Mouse (Mus musculus): Measurements from ENCODE around the gene Pik3cb. TPM values are rescaled to one million over a fixed set of nuclear protein-coding genes. Genes with fewer than 3 reads are reported as not detected.

Gene Pik3cb
- polyA plus RNA-seq, 1 experiment from 2014 or later: 2.5 TPM

- Histone ChIP-seq H3K4me3 (ENCODE audit: low read depth, low read length) (no peak overlapping the region), H3K9ac (ENCODE audit: low read depth, low read length) (no peak overlapping the region), H3K36me3 (ENCODE audit: control insufficient read depth, insufficient read depth, low read length) (no peaks in the 10 kb centered on the region), H3K4me1 (ENCODE audit: control insufficient read depth, insufficient read depth, low read length) (no peaks in the 10 kb centered on the region), H3K4me2 (no peak overlapping the region), H3K9me3 (replicated peaks; ENCODE audit: control insufficient read depth, low read length) (no peaks in the 10 kb centered on the region), H3K27me3 (ENCODE audit: control insufficient read depth, insufficient read depth, low read length) (no peaks in the 10 kb centered on the region), H3K27ac (ENCODE audit: low read depth, low read length) (no peak overlapping the region)
- ATAC-seq (replicated peaks; ENCODE audit: insufficient number of reproducible peaks, low FRiP score, low TSS enrichment): no peak
- 84% methylated on average over 12 of the region's 12 CpGs for WGBS (ENCODE audit: insufficient replicate concordance)
These were observed 28.0 kb downstream of the Pik3cb start for GRCm38 (mm10) chr9:99112409-99112808.

DNA sequence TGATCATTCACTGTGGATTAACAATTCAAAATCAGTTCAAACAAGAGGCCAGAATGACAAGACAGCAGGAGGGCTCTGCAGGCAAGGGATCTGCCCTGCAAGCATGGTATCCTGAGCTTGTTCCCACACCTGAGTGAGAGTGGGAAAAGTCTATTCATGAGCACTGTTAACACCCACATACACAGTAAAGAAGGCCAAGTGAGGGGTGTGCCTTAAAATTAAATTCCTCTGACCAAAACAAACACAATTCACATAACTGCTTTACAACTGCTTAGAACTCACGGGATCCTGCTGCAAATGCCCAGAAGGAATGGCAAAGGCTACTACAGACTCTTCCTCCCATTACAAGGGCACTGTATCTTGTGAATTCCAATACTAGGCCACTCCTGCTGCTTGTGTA is 29.3 kb downstream of the Pik3cb start:
- no peaks in the 10 kb centered on the region for H3K9me3 ChIP-seq (replicated peaks; ENCODE audit: control insufficient read depth, low read length)
- no peak overlapping the region for H3K9ac ChIP-seq (ENCODE audit: low read depth, low read length)
- no peak overlapping the region for H3K4me3 ChIP-seq (ENCODE audit: low read depth, low read length)
- WGBS (ENCODE audit: insufficient replicate concordance): 82% methylated on average over 1 of the region's 1 CpGs
- ATAC-seq (replicated peaks; ENCODE audit: insufficient number of reproducible peaks, low FRiP score, low TSS enrichment): no peak
- H3K27me3 ChIP-seq (ENCODE audit: control insufficient read depth, insufficient read depth, low read length): no peaks in the 10 kb centered on the region
- H3K4me2 ChIP-seq: no peak overlapping the region
- no peaks in the 10 kb centered on the region for H3K36me3 ChIP-seq (ENCODE audit: control insufficient read depth, insufficient read depth, low read length)
- no peaks in the 10 kb centered on the region for H3K4me1 ChIP-seq (ENCODE audit: control insufficient read depth, insufficient read depth, low read length)
- H3K27ac ChIP-seq (ENCODE audit: low read depth, low read length): no peak overlapping the region

- WGBS (ENCODE audit: insufficient replicate concordance): 46% methylated on average over 5 of the region's 5 CpGs
- ATAC-seq (replicated peaks; ENCODE audit: insufficient number of reproducible peaks, low FRiP score, low TSS enrichment): no peak
These were observed 30.2 kb downstream of the Pik3cb start for GRCm38 (mm10) chr9:99110213-99110612.

DNA sequence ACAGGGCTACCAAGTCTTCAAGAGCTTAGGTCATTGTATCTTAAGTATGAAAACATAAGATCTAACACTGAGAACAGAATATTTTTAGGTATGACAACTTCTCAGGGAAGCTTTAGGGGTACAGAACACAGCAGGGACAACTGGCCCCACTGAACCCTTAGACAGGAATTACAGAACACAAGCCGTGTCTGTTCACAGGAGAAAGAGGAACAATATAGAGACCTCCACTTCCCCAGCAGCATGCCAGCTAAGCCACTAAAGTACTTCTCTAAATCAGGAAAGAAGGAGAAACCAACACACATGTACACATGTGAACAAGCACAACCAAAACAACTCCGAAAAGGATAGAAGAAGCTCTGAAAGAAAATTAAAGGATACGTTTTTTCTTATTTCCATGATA is 30.8 kb downstream of the Pik3cb start:
- Histone ChIP-seq H3K4me1 (ENCODE audit: control insufficient read depth, insufficient read depth, low read length) (no peaks in the 10 kb centered on the region), H3K4me3 (ENCODE audit: low read depth, low read length) (no peak overlapping the region), H3K4me2 (no peak overlapping the region), H3K27ac (ENCODE audit: low read depth, low read length) (no peak overlapping the region), H3K9ac (ENCODE audit: low read depth, low read length) (no peak overlapping the region), H3K9me3 (replicated peaks; ENCODE audit: control insufficient read depth, low read length) (no peaks in the 10 kb centered on the region), H3K27me3 (ENCODE audit: control insufficient read depth, insufficient read depth, low read length) (no peaks in the 10 kb centered on the region), H3K36me3 (ENCODE audit: control insufficient read depth, insufficient read depth, low read length) (peaks cover 3% of the 10 kb centered on the region; the same call in 1 of the 2 replicates)
- WGBS (ENCODE audit: insufficient replicate concordance): 67% methylated on average over 3 of the region's 3 CpGs
- ATAC-seq (replicated peaks; ENCODE audit: insufficient number of reproducible peaks, low FRiP score, low TSS enrichment): no peak

More at GRCm38 (mm10) chr9:99110213-99110612, 30.2 kb downstream of the Pik3cb start:
- H3K36me3 ChIP-seq (ENCODE audit: control insufficient read depth, insufficient read depth, low read length): peaks cover 2% of the 10 kb centered on the region; the same call in 1 of the 2 replicates
- H3K27me3 ChIP-seq (ENCODE audit: control insufficient read depth, insufficient read depth, low read length): no peaks in the 10 kb centered on the region
- H3K4me3 ChIP-seq (ENCODE audit: low read depth, low read length): no peak overlapping the region
- no peak overlapping the region for H3K4me2 ChIP-seq
- no peak overlapping the region for H3K9ac ChIP-seq (ENCODE audit: low read depth, low read length)
- no peaks in the 10 kb centered on the region for H3K9me3 ChIP-seq (replicated peaks; ENCODE audit: control insufficient read depth, low read length)
- H3K27ac ChIP-seq (ENCODE audit: low read depth, low read length): no peak overlapping the region
- no peaks in the 10 kb centered on the region for H3K4me1 ChIP-seq (ENCODE audit: control insufficient read depth, insufficient read depth, low read length)

DNA sequence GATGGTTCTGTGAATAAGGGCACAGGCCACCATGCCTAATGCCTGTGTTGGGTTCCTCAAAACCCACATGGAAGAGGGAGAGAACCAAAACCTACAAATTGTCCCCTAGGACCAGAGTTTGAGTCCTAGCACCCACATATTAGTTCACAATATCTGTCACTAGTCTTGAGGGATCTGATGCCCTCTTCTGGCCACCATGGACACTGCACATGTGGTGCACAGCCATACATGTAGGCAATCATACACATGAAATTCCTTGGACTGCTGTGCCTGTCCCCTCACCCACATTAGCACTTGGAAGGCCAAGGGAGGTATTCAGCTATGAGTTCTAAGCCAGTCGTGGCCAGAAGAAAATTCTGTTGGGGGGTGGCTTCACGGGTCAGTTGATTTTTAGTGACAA is 36.0 kb downstream of the Pik3cb start:
- Histone ChIP-seq H3K36me3 (ENCODE audit: control insufficient read depth, insufficient read depth, low read length) (peaks cover 5% of the 10 kb centered on the region; the same call in 1 of the 2 replicates), H3K27me3 (ENCODE audit: control insufficient read depth, insufficient read depth, low read length) (no peaks in the 10 kb centered on the region), H3K27ac (ENCODE audit: low read depth, low read length) (no peak overlapping the region), H3K9ac (ENCODE audit: low read depth, low read length) (no peak overlapping the region), H3K9me3 (replicated peaks; ENCODE audit: control insufficient read depth, low read length) (no peaks in the 10 kb centered on the region), H3K4me2 (no peak overlapping the region), H3K4me1 (ENCODE audit: control insufficient read depth, insufficient read depth, low read length) (no peaks in the 10 kb centered on the region), H3K4me3 (ENCODE audit: low read depth, low read length) (no peak overlapping the region)
- 77% methylated on average over 2 of the region's 2 CpGs for WGBS (ENCODE audit: insufficient replicate concordance)
- no peak for ATAC-seq (replicated peaks; ENCODE audit: insufficient number of reproducible peaks, low FRiP score, low TSS enrichment)

DNA sequence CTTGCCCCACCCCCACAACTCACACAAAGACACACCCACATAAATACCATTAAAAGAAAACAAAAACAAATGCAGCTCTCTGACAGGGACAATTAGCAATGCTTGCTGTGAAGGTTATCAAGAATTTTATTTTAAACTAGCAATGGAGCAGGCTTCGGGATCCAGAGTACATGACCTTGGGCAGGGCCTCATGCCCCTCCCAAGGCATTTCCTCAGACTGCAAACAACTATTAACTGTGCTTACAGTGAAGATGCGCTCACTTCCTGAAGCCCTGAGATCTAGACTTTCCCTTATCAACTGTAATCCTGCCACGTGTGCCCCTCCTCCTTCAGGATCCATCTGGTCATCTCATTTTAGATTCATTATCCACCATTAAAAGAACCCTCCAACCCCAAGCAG is 36.6 kb downstream of the Pik3cb start:
- no peak overlapping the region for H3K4me3 ChIP-seq (ENCODE audit: low read depth, low read length)
- H3K9ac ChIP-seq (ENCODE audit: low read depth, low read length): no peak overlapping the region
- peaks cover 3% of the 10 kb centered on the region for H3K4me1 ChIP-seq (ENCODE audit: control insufficient read depth, insufficient read depth, low read length)
- no peaks in the 10 kb centered on the region for H3K9me3 ChIP-seq (replicated peaks; ENCODE audit: control insufficient read depth, low read length)
- no peak overlapping the region for H3K27ac ChIP-seq (ENCODE audit: low read depth, low read length)
- H3K27me3 ChIP-seq (ENCODE audit: control insufficient read depth, insufficient read depth, low read length): no peaks in the 10 kb centered on the region
- no peak overlapping the region for H3K4me2 ChIP-seq
- 75% methylated on average over 3 of the region's 3 CpGs for WGBS (ENCODE audit: insufficient replicate concordance)
- no peak for ATAC-seq (replicated peaks; ENCODE audit: insufficient number of reproducible peaks, low FRiP score, low TSS enrichment)
- H3K36me3 ChIP-seq (ENCODE audit: control insufficient read depth, insufficient read depth, low read length): peaks cover 5% of the 10 kb centered on the region; the same call in 1 of the 2 replicates

GRCm38 (mm10) chr9:99098482-99099129 is 41.8 kb downstream of the Pik3cb start:
- Histone ChIP-seq H3K27me3 (ENCODE audit: control insufficient read depth, insufficient read depth, low read length) (no peaks in the 10 kb centered on the region), H3K36me3 (ENCODE audit: control insufficient read depth, insufficient read depth, low read length) (no peaks in the 10 kb centered on the region), H3K4me3 (ENCODE audit: low read depth, low read length) (no peak overlapping the region), H3K4me2 (0 out of 2 replicates have a peak overlapping the region, but pooled peaks have one; percentile 25), H3K9me3 (replicated peaks; ENCODE audit: control insufficient read depth, low read length) (no peaks in the 10 kb centered on the region), H3K27ac (ENCODE audit: low read depth, low read length) (peak overlapping the region; percentile 55; the same call in 1 of the 2 replicates), H3K4me1 (ENCODE audit: control insufficient read depth, insufficient read depth, low read length) (peaks cover 10% of the 10 kb centered on the region), H3K9ac (ENCODE audit: low read depth, low read length) (no peak overlapping the region)
- no peak for ATAC-seq (replicated peaks; ENCODE audit: insufficient number of reproducible peaks, low FRiP score, low TSS enrichment)
- 12% methylated on average over 11 of the region's 11 CpGs for WGBS (ENCODE audit: insufficient replicate concordance)

DNA sequence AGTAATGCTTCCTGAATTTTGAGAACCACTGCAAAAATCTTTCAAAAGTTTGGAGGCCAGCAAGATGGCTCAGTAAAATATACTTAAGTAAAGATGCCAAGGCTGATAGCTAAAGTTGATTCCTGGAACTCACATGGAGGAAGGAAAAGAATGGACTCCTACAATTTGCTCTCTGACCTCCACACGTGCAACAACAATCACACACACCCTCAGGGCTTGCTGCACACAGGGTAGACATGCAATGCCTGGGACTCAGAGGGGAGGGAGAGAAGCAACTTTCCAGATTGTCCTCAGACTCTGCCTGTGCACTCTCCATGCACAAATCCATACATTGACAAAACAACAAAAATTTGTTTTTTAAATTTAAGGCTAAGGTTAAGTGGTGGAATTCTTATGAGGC is 42.8 kb downstream of the Pik3cb start:
- H3K36me3 ChIP-seq (ENCODE audit: control insufficient read depth, insufficient read depth, low read length): no peaks in the 10 kb centered on the region
- H3K27me3 ChIP-seq (ENCODE audit: control insufficient read depth, insufficient read depth, low read length): no peaks in the 10 kb centered on the region
- no peak overlapping the region for H3K4me3 ChIP-seq (ENCODE audit: low read depth, low read length)
- no peak overlapping the region for H3K27ac ChIP-seq (ENCODE audit: low read depth, low read length)
- H3K4me2 ChIP-seq: no peak overlapping the region
- no peak overlapping the region for H3K9ac ChIP-seq (ENCODE audit: low read depth, low read length)
- WGBS (ENCODE audit: insufficient replicate concordance): 59% methylated on average over 1 of the region's 1 CpGs
- peaks cover 10% of the 10 kb centered on the region for H3K4me1 ChIP-seq (ENCODE audit: control insufficient read depth, insufficient read depth, low read length)
- no peaks in the 10 kb centered on the region for H3K9me3 ChIP-seq (replicated peaks; ENCODE audit: control insufficient read depth, low read length)
- no peak for ATAC-seq (replicated peaks; ENCODE audit: insufficient number of reproducible peaks, low FRiP score, low TSS enrichment)

- Histone ChIP-seq H3K4me1 (ENCODE audit: control insufficient read depth, insufficient read depth, low read length) (peaks cover 10% of the 10 kb centered on the region), H3K9me3 (replicated peaks; ENCODE audit: control insufficient read depth, low read length) (no peaks in the 10 kb centered on the region), H3K27me3 (ENCODE audit: control insufficient read depth, insufficient read depth, low read length) (no peaks in the 10 kb centered on the region), H3K36me3 (ENCODE audit: control insufficient read depth, insufficient read depth, low read length) (no peaks in the 10 kb centered on the region), H3K9ac (ENCODE audit: low read depth, low read length) (no peak overlapping the region), H3K27ac (ENCODE audit: low read depth, low read length) (no peak overlapping the region), H3K4me3 (ENCODE audit: low read depth, low read length) (no peak overlapping the region), H3K4me2 (no peak overlapping the region)
- WGBS (ENCODE audit: insufficient replicate concordance): 73% methylated on average over 7 of the region's 7 CpGs
- ATAC-seq (replicated peaks; ENCODE audit: insufficient number of reproducible peaks, low FRiP score, low TSS enrichment): no peak
These were observed 45.2 kb downstream of the Pik3cb start for GRCm38 (mm10) chr9:99095192-99095591.
